Mouse (Mus musculus) lung, embryonic 16.5 days (tissue): ENCODE results near the gene Ube2l6. TPM values are rescaled to one million over a fixed set of nuclear protein-coding genes. Genes with fewer than 3 reads are reported as not detected.
A peak's percentile ranks its signal among the peaks of the same experiment; 100 is the strongest.

Experiments
- ATAC-seq: fragments of 200-750 bp; cut with Nextera tagmentation; 2 replicates; pipeline ENCODE4 v1.8.0; 2017; ENCODE audit warnings: low read depth, mild to moderate bottlenecking, moderate library complexity
- H3K27ac ChIP-seq: fragments of 300-500 bp; sonication (generic); 2 replicates; pipeline ENCODE4 v1.5.1; 2014; ENCODE audit warnings: mild to moderate bottlenecking, control low read depth, low read length
- H3K27me3 ChIP-seq: fragments of 300-500 bp; sonication (generic); 2 replicates; pipeline ENCODE4 v1.6.1; 2014; ENCODE audit warnings: low read depth, low read length, mixed read lengths; ENCODE audit not compliant: control insufficient read depth, insufficient read depth
- H3K36me3 ChIP-seq: fragments of 300-500 bp; sonication (generic); 2 replicates; pipeline ENCODE4 v1.6.1; 2014; ENCODE audit warnings: low read length; ENCODE audit not compliant: control insufficient read depth, insufficient read depth
- H3K4me1 ChIP-seq: fragments of 300-500 bp; sonication (generic); replicated peaks from 2 replicates; pipeline ENCODE4 v1.6.1; 2014; ENCODE audit warnings: low read length, mixed read lengths; ENCODE audit not compliant: control insufficient read depth, insufficient read depth
- H3K4me2 ChIP-seq: fragments of 300-500 bp; sonication (generic); 2 replicates; pipeline ENCODE4 v1.6.1; 2014; ENCODE audit warnings: low read depth, low read length, control low read depth
- H3K4me3 ChIP-seq: fragments of 300-500 bp; sonication (generic); 2 replicates; pipeline ENCODE4 v1.5.1; 2014; ENCODE audit warnings: mild to moderate bottlenecking, low read length, control low read depth
- H3K9ac ChIP-seq: fragments of 300-500 bp; sonication (generic); 2 replicates; pipeline ENCODE4 v1.6.1; 2014; ENCODE audit warnings: low read length, control low read depth
- H3K9me3 ChIP-seq: fragments of 300-500 bp; sonication (generic); 2 replicates; pipeline ENCODE4 v1.6.1; 2016; ENCODE audit warnings: low read length; ENCODE audit not compliant: control insufficient read depth
- WGBS: fragments of 180-500 bp; shearing (Covaris S2); extraction: QIAGEN DNeasy Blood & Tissue Kit; methylation state at CpG from one replicate; pipeline ENCODE4 v1.1.7; 2014; 5-methylcytosine and 5-hydroxymethylcytosine counted together
- polyA plus RNA-seq: library from polyadenylated mRNA; unstranded; fragments of >200 nt; fragmentation: Nextera tagmentation; extraction: Ambion mirVana; gene quantifications from 2 replicates; pipeline ENCODE4 v1.2.1, GENCODE M21; 2015

Gene Ube2l6
- polyA plus RNA-seq, 1 experiment from 2014 or later: 76.0 TPM

- ATAC-seq: no peak
- Histone ChIP-seq H3K36me3 (no peaks in the 10 kb centered on the region), H3K27me3 (peaks cover 8% of the 10 kb centered on the region; the same call in 1 of the 2 replicates), H3K4me2 (peak within 1 kb of the TSS; percentile 97), H3K4me3 (peak within 1 kb of the TSS; percentile 65), H3K9me3 (no peaks in the 10 kb centered on the region), H3K4me1 (peaks cover 24% of the 10 kb centered on the region), H3K9ac (peak within 1 kb of the TSS; percentile 75), H3K27ac (peak within 1 kb of the TSS; percentile 74)
- WGBS: 22% methylated on average over 10 of the region's 10 CpGs
These were observed 39.9 kb downstream of the Ube2l6 start, which contains the start of gene Slc43a1 for GRCm38 (mm10) chr2:84838593-84838949. Slc43a1 (plus strand) TSS chr2:84838850.

GRCm38 (mm10) chr2:84838993-84839980 is 40.7 kb downstream of the Ube2l6 start:
- Histone ChIP-seq H3K9ac (peak overlapping the region; percentile 75), H3K4me2 (peak overlapping the region; percentile 97), H3K27ac (peak overlapping the region; percentile 74), H3K4me3 (peak overlapping the region; percentile 65), H3K9me3 (no peaks in the 10 kb centered on the region), H3K36me3 (no peaks in the 10 kb centered on the region), H3K27me3 (peaks cover 8% of the 10 kb centered on the region; the same call in 1 of the 2 replicates), H3K4me1 (peaks cover 24% of the 10 kb centered on the region)
- peak; percentile 2; the same call in 1 of the 2 replicates for ATAC-seq
- WGBS: under 1% methylated on average over 47 of the region's 47 CpGs

GRCm38 (mm10) chr2:84840016-84840747 is 41.6 kb downstream of the Ube2l6 start:
- Histone ChIP-seq H3K4me1 (peaks cover 24% of the 10 kb centered on the region), H3K27ac (peak overlapping the region; percentile 90), H3K9me3 (no peaks in the 10 kb centered on the region), H3K27me3 (peaks cover 8% of the 10 kb centered on the region; the same call in 1 of the 2 replicates), H3K36me3 (no peaks in the 10 kb centered on the region; the same call in 1 of the 2 replicates), H3K9ac (peak overlapping the region; percentile 75), H3K4me3 (peak overlapping the region; percentile 65), H3K4me2 (peak overlapping the region; percentile 97)
- ATAC-seq: peak; percentile 94
- WGBS: under 1% methylated on average over 54 of the region's 54 CpGs

GRCm38 (mm10) chr2:84840748-84841563 is 42.3 kb downstream of the Ube2l6 start:
- peak; percentile 16; the same call in 1 of the 2 replicates for ATAC-seq
- Histone ChIP-seq H3K9me3 (no peaks in the 10 kb centered on the region), H3K9ac (peak overlapping the region; percentile 75), H3K27ac (peak overlapping the region; percentile 90), H3K36me3 (no peaks in the 10 kb centered on the region; the same call in 1 of the 2 replicates), H3K4me2 (peak overlapping the region; percentile 97), H3K4me3 (peak overlapping the region; percentile 65), H3K4me1 (peaks cover 24% of the 10 kb centered on the region), H3K27me3 (peaks cover 8% of the 10 kb centered on the region; the same call in 1 of the 2 replicates)
- WGBS: 3% methylated on average over 17 of the region's 17 CpGs

- H3K36me3 ChIP-seq: no peaks in the 10 kb centered on the region; the same call in 1 of the 2 replicates
- H3K4me3 ChIP-seq: no peak overlapping the region; the same call in 1 of the 2 replicates
- peaks cover 8% of the 10 kb centered on the region; the same call in 1 of the 2 replicates for H3K27me3 ChIP-seq
- H3K4me2 ChIP-seq: peak overlapping the region; percentile 97; the same call in 1 of the 2 replicates
- H3K27ac ChIP-seq: no peak overlapping the region
- H3K9ac ChIP-seq: no peak overlapping the region
- no peak for ATAC-seq
- H3K4me1 ChIP-seq: peaks cover 24% of the 10 kb centered on the region
- H3K9me3 ChIP-seq: no peaks in the 10 kb centered on the region
These were observed 43.3 kb downstream of the Ube2l6 start for GRCm38 (mm10) chr2:84841905-84842304.

- H3K4me3 ChIP-seq: no peak overlapping the region
- H3K36me3 ChIP-seq: no peaks in the 10 kb centered on the region; the same call in 1 of the 2 replicates
- no peak overlapping the region for H3K9ac ChIP-seq
- H3K27me3 ChIP-seq: 0 out of 2 replicates have a peak, but pooled peaks cover 2% of the 10 kb centered on the region
- WGBS: 67% methylated on average over 6 of the region's 6 CpGs
- no peak overlapping the region for H3K4me2 ChIP-seq
- H3K9me3 ChIP-seq: no peaks in the 10 kb centered on the region
- peaks cover 19% of the 10 kb centered on the region for H3K4me1 ChIP-seq
- H3K27ac ChIP-seq: no peak overlapping the region
- ATAC-seq: no peak
These were observed 45.0 kb downstream of the Ube2l6 start for GRCm38 (mm10) chr2:84843654-84844053.

GRCm38 (mm10) chr2:84845226-84845625 is 46.6 kb downstream of the Ube2l6 start:
- no peaks in the 10 kb centered on the region for H3K9me3 ChIP-seq
- no peak for ATAC-seq
- no peak overlapping the region for H3K9ac ChIP-seq
- WGBS: 33% methylated on average over 1 of the region's 1 CpGs
- no peak overlapping the region for H3K4me2 ChIP-seq
- peaks cover 4% of the 10 kb centered on the region; the same call in 1 of the 2 replicates for H3K36me3 ChIP-seq
- H3K4me3 ChIP-seq: no peak overlapping the region
- peaks cover 12% of the 10 kb centered on the region for H3K4me1 ChIP-seq
- H3K27me3 ChIP-seq: no peaks in the 10 kb centered on the region
- no peak overlapping the region for H3K27ac ChIP-seq

GRCm38 (mm10) chr2:84850407-84851129 is 51.9 kb downstream of the Ube2l6 start:
- Histone ChIP-seq H3K4me3 (peak overlapping the region; percentile 34), H3K27ac (peak overlapping the region; percentile 72), H3K9ac (no peak overlapping the region), H3K4me2 (peak overlapping the region; percentile 58), H3K27me3 (no peaks in the 10 kb centered on the region), H3K9me3 (no peaks in the 10 kb centered on the region), H3K36me3 (peaks cover 4% of the 10 kb centered on the region), H3K4me1 (peaks cover 12% of the 10 kb centered on the region)
- 34% methylated on average over 7 of the region's 7 CpGs for WGBS
- peak; percentile 69 for ATAC-seq
